ENCODE assay signal across 31 mouse cellular contexts in genomic region chr1:86211498-86211897, GRCm38 (mm10). TPM values are rescaled to one million over a fixed set of nuclear protein-coding genes. Genes with fewer than 3 reads are reported as not detected.
DNase-seq lines count a peak whose midpoint lies in the region; ATAC-seq and TF ChIP-seq lines count a peak whose summit lies in the region.
"Had no signal": no experiment of that assay in that cellular context is flagged by ENCODE, and none has a peak within 500 bp of the region (broad histone marks: within the 10 kb centered on the region; RNA-seq: fewer than 3 reads in every experiment).

No protein-coding gene starts in this region.

- peak; percentile 64; the same call in 1 of the 2 replicates for ATAC-seq in stomach, embryonic 15.5 days (ENCODE audit: insufficient read depth, low FRiP score, low read depth)
- no peak for ATAC-seq in stomach, postnatal 0 days (ENCODE audit: low FRiP score, low TSS enrichment)
- ATAC-seq in liver, embryonic 12.5 days, result peak; percentile 96
- peak; percentile 84 for ATAC-seq in liver, postnatal 0 days
- ATAC-seq: activated CD4-positive, CD25-positive, alpha-beta regulatory T cell, adult 4 months; forebrain, embryonic 15.5 days; intestine, embryonic 16.5 days had no signal

- no peaks in the 10 kb centered on the region for H3K9me3 ChIP-seq in stomach, embryonic 15.5 days
- no peaks in the 10 kb centered on the region for H3K9me3 ChIP-seq in stomach, postnatal 0 days (ENCODE audit: control insufficient read depth, low read length)
- H3K9me3 ChIP-seq in liver, embryonic 12.5 days (replicated peaks), result no peaks in the 10 kb centered on the region
- H3K9me3 ChIP-seq in liver, postnatal 0 days (ENCODE audit: low read length), result no peaks in the 10 kb centered on the region
- H3K9me3 ChIP-seq: forebrain, embryonic 15.5 days; heart, embryonic 12.5 days; hindbrain, embryonic 13.5 days; limb, embryonic 13.5 days; midbrain, embryonic 12.5 days; neural tube, embryonic 12.5 days had no signal

- TF ChIP-seq CTCF in stomach, postnatal 0 days (IDR thresholded peaks at IDR 0.05; ENCODE audit: low read depth), result no peak
- no peak for TF ChIP-seq CTCF in liver, postnatal 0 days (IDR thresholded peaks at IDR 0.05; ENCODE audit: low read depth)

- peaks cover 9% of the 10 kb centered on the region; the same call in 1 of the 2 replicates for H3K36me3 ChIP-seq in stomach, embryonic 15.5 days
- peaks cover 4% of the 10 kb centered on the region for H3K36me3 ChIP-seq in stomach, postnatal 0 days (ENCODE audit: control insufficient read depth, insufficient read depth, low read length)
- H3K36me3 ChIP-seq in liver, embryonic 12.5 days, result peaks cover 34% of the 10 kb centered on the region
- peaks cover 17% of the 10 kb centered on the region for H3K36me3 ChIP-seq in liver, postnatal 0 days (replicated peaks; ENCODE audit: insufficient read depth, low read length)

- no peak for TF ChIP-seq EP300 in stomach, postnatal 0 days (optimal IDR thresholded peaks at IDR 0.05)
- TF ChIP-seq EP300 in liver, postnatal 0 days (IDR thresholded peaks at IDR 0.05; ENCODE audit: low read depth), result peak; percentile 87

- no peaks in the 10 kb centered on the region for H3K27me3 ChIP-seq in stomach, embryonic 15.5 days (replicated peaks)
- H3K27me3 ChIP-seq in stomach, postnatal 0 days (ENCODE audit: control insufficient read depth, insufficient read depth, low read length), result no peaks in the 10 kb centered on the region
- no peaks in the 10 kb centered on the region for H3K27me3 ChIP-seq in liver, embryonic 12.5 days (replicated peaks)
- H3K27me3 ChIP-seq in liver, postnatal 0 days (ENCODE audit: insufficient read depth, low read length), result no peaks in the 10 kb centered on the region
- H3K27me3 ChIP-seq: CH12.LX; forebrain, embryonic 15.5 days; heart, embryonic 12.5 days; hindbrain, embryonic 13.5 days; limb, embryonic 13.5 days; midbrain, embryonic 12.5 days; neural tube, embryonic 12.5 days had no signal

- H3K27ac ChIP-seq in stomach, embryonic 15.5 days, result no peak overlapping the region
- H3K27ac ChIP-seq in stomach, postnatal 0 days (replicated peaks), result no peak overlapping the region
- peak overlapping the region; percentile 76 for H3K27ac ChIP-seq in liver, embryonic 12.5 days
- H3K27ac ChIP-seq in liver, postnatal 0 days (ENCODE audit: low read depth), result no peak overlapping the region
- H3K27ac ChIP-seq: forebrain, embryonic 15.5 days; gastrocnemius, adult 2 months; heart, adult 2 months; hindbrain, embryonic 13.5 days; limb, embryonic 13.5 days; midbrain, embryonic 12.5 days; neural tube, embryonic 12.5 days had no signal

- 84% methylated on average over 1 of the region's 1 CpGs for whole genome bisulfite sequencing in stomach, embryonic 15.5 days
- 89% methylated on average over 1 of the region's 1 CpGs for WGBS in stomach, postnatal 0 days
- 30% methylated on average over 1 of the region's 1 CpGs for WGBS in liver, embryonic 12.5 days (ENCODE audit: insufficient replicate concordance)
- WGBS in liver, postnatal 0 days (ENCODE audit: insufficient replicate concordance), result 70% methylated on average over 1 of the region's 1 CpGs

- no peak overlapping the region for H3K4me2 ChIP-seq in stomach, embryonic 15.5 days
- H3K4me2 ChIP-seq in stomach, postnatal 0 days (replicated peaks; ENCODE audit: low read depth), result no peak overlapping the region
- peak overlapping the region; percentile 56 for H3K4me2 ChIP-seq in liver, embryonic 12.5 days
- no peak overlapping the region for H3K4me2 ChIP-seq in liver, postnatal 0 days (ENCODE audit: low read depth, low read length)
- H3K4me2 ChIP-seq: forebrain, embryonic 15.5 days; heart, embryonic 12.5 days; hindbrain, embryonic 13.5 days; limb, embryonic 13.5 days; lung, embryonic 14.5 days; midbrain, embryonic 12.5 days; neural tube, embryonic 12.5 days had no signal

- intact Hi-C loops in left cerebral cortex, postnatal 10 days (cut with DNase I), result no loop called here

- no peak for DNase-seq in stomach, postnatal 0 days (ENCODE audit: low spot score)
- no peak for DNase-seq in liver, postnatal 0 days
- no peak for DNase-seq in layer of hippocampus, postnatal 36 days
- no peak for DNase-seq in kidney, postnatal 10 days
- DNase-seq in left cerebral cortex, postnatal 10 days (ENCODE audit: extremely low spot score in 1 of 2, low spot score in 2 of 2), result no peak
- DNase-seq: adrenal gland, adult 2 months; cerebellum, adult 2 months; cerebellum, postnatal 14 days; gastrocnemius, adult 2 months; heart, adult 2 months; heart, postnatal 4 days; kidney, adult 9 months; kidney, postnatal 14 days; layer of hippocampus, adult 9-11 months; lung, embryonic 14.5 days; right cerebral cortex, adult 18-20 months; spleen, adult 18-20 months; thymus, adult 2 months; thymus, postnatal 36 days had no signal

- no peak overlapping the region for H3K9ac ChIP-seq in stomach, embryonic 15.5 days
- H3K9ac ChIP-seq in stomach, postnatal 0 days (ENCODE audit: low read length), result no peak overlapping the region
- peak overlapping the region; percentile 32 for H3K9ac ChIP-seq in liver, embryonic 12.5 days
- no peak overlapping the region for H3K9ac ChIP-seq in liver, postnatal 0 days (replicated peaks)
- H3K9ac ChIP-seq: forebrain, embryonic 15.5 days; heart, embryonic 12.5 days; hindbrain, embryonic 13.5 days; limb, embryonic 13.5 days; lung, embryonic 14.5 days; midbrain, embryonic 12.5 days; neural tube, embryonic 12.5 days had no signal

- no peaks in the 10 kb centered on the region for H3K4me1 ChIP-seq in stomach, embryonic 15.5 days
- H3K4me1 ChIP-seq in stomach, postnatal 0 days (replicated peaks; ENCODE audit: control insufficient read depth, insufficient read depth), result no peaks in the 10 kb centered on the region
- peaks cover 52% of the 10 kb centered on the region for H3K4me1 ChIP-seq in liver, embryonic 12.5 days
- H3K4me1 ChIP-seq in liver, postnatal 0 days (ENCODE audit: insufficient read depth), result peaks cover 13% of the 10 kb centered on the region; the same call in 1 of the 2 replicates
- H3K4me1 ChIP-seq: forebrain, embryonic 15.5 days; heart, embryonic 12.5 days; hindbrain, embryonic 13.5 days; limb, embryonic 13.5 days; midbrain, embryonic 12.5 days; neural tube, embryonic 12.5 days had no signal

- no peak overlapping the region for H3K4me3 ChIP-seq in stomach, embryonic 15.5 days (replicated peaks)
- H3K4me3 ChIP-seq in stomach, postnatal 0 days (ENCODE audit: low read depth, low read length), result no peak overlapping the region
- H3K4me3 ChIP-seq in liver, embryonic 12.5 days, result 0 out of 2 replicates have a peak overlapping the region, but pooled peaks have one; percentile 8
- H3K4me3 ChIP-seq in liver, postnatal 0 days (ENCODE audit: low read depth, low read length), result no peak overlapping the region
- H3K4me3 ChIP-seq: forebrain, embryonic 15.5 days; gastrocnemius, adult 2 months; heart, adult 2 months; heart, embryonic 12.5 days; hindbrain, embryonic 13.5 days; limb, embryonic 13.5 days; midbrain, embryonic 12.5 days; myocyte; neural tube, embryonic 12.5 days had no signal

RNA-seq across cellular contexts. Expression of gene Armc9, which starts 56.9 kb away (rescaled TPM):
- polyA plus RNA-seq in stomach, embryonic 15.5 days (2015; fragmentation: Nextera tagmentation; extraction: Ambion mirVana), result 18.3 and 20.5 TPM in 2 replicates
- polyA plus RNA-seq in stomach, postnatal 0 days (2015; fragmentation: Nextera tagmentation; extraction: Ambion mirVana), result 7.3 and 7.9 TPM in 2 replicates
- 15.2 and 16.9 TPM in 2 replicates for polyA plus RNA-seq in liver, embryonic 12.5 days (2016; fragmentation: Nextera tagmentation; extraction: Ambion mirVana)
- 4.7 and 5.0 TPM in 2 replicates for polyA plus RNA-seq in liver, postnatal 0 days (2015; fragmentation: Nextera tagmentation; extraction: Ambion mirVana)
- 10 to 100 TPM; 38.1 to 44.0 TPM for total RNA-seq in layer of hippocampus, postnatal 36 days (2021)
- 10 to 100 TPM; 40.7 to 45.7 TPM for total RNA-seq in left cerebral cortex, postnatal 10 days (2021)
